Mouse (Mus musculus) c-Kit-positive CD71-positive TER-119-negative erythroid progenitor cells, embryonic 14.5 days (primary cell): ENCODE results near the gene Nhlrc3.

ENCODE experiments used
- DNase-seq: peaks from one replicate; pipeline ENCODE4 v3.0.0-alpha.2; 2013; ENCODE audit warnings: low read depth

The Nhlrc3 gene

DNA sequence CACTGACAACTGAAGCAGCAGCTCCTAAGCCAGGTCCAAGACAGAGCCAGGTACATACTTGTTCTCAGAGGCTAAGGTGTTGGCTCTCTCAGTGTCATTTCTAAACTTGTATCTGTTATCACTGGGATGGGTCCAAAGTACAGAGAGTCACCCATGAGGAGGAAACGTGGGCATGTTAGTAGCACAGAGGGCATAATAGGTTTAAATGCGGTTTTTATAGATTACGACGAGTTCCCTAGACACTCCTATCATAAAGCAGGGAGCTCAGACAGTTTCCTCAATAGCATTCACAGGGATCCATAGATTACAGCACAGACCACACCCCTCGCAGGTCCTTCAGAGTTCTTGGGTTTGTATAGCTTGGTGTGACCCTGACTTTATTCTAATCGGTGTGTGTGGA is 9.1 kb downstream of the Nhlrc3 start:
- no peak for DNase-seq

DNA sequence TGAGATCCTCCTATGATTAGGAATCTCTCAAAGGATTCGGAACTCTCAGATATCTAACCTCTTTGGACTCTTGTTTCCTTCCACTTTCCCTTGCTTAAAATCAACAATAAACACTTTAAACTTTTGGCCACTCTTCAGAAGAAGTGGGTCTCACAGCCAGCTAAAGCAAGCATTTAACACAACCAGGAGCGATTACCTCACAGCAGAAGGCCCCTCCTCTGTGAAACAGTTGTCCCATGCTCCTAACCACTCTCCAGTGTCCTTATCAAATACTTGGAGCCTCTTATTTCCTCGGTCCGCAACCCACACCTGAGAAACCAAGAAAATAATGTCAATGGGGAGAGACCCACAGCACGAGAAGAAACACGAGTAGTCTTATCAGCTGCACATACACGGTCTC is 9.8 kb downstream of the Nhlrc3 start:
- DNase-seq: no peak

DNA sequence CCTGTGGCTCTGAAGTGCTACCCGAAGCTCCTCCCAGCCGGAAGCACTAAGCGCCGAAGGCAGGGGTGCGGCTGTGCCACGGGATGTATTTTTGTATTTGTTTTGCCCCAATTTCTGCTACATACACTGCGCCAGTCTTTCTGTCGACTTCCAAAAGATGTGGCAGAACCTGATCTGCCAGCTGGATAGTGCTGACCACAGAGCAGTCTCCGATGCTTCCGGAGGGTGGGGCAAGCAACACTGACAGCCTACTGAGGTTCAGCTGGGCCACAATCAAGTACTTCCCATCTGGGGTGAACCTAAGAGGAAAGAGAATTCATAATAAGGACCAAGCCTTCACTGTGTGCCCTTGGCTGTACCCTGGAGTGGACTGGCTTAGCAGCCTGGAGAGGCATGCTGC is 10.8 kb downstream of the Nhlrc3 start:
- DNase-seq: no peak

DNA sequence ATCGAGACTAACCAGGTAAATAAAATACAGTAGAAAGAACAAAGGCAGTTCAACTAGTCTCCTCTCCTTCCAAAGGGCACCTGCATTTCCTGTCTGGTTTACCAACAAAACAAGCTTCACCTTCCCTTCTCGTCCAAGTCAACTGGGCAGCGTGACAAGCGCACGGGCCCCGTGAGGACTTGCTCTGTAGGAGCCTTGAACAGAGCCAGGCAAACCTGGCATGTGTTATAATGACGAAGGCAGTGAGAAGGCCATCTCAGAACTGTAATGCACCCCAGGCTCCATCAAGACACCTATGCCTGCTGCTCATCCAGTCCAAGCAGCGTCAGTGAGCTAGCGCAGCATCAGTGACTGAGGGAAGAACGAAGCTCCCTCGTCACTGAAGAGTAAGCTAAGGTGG is 12.5 kb downstream of the Nhlrc3 start:
- no peak for DNase-seq

DNA sequence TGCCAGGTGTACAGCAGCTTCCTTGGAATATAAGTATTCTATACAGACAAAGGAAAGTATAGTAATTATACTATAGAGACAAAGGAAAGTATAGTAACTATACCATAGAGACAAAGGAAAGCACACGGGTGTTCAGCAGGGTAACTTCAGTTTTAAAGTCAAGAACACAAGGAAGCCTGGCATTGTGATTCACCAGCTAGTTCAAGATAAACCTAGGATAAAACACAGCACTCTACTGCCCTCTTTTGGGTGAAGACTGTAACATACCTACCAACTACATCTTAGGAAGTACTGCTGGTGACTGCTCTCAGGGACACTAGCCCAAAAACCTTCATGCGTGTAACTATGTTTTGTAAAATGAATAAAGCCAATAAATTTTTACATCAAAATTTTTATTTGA is 14.9 kb downstream of the Nhlrc3 start:
- DNase-seq: peak; percentile 58

DNA sequence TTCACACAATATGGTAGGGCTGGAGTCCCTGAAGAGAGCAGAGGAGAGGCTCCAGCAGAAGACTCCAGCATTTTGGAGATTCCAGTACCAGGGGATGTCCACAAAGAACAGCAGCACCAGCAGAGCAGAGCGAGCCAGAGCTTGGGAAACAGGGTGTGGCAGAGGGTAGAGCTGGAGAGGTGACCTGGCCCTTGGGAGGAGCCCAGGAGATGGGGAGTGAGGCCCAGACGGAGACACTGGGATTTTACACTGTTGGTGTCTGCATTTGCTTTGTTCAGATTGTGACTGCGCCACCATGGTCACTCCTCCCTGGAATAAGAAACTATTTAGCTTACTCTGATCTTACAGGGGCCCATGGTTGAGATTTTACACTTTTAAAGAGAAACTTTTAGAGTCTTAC is 16.3 kb downstream of the Nhlrc3 start:
- DNase-seq: no peak

DNA sequence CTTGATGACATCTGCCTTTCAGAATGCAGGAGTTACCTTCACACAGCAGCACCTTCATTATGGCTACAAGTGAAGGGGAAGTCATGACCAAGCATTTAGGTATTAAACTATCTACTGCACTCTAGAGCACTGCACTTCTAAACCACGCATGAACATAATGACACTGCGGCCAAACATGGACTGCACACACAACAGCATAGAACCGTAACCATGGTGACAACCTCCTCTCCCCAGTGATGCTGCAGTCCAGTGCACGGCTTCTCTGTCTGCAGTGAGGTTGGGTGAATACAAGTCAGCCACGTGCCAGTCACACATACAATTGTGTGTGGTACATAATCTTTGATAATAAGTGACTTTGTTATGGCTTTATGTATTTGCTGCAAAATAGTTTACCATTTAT is 17.6 kb downstream of the Nhlrc3 start:
- DNase-seq: no peak

DNA sequence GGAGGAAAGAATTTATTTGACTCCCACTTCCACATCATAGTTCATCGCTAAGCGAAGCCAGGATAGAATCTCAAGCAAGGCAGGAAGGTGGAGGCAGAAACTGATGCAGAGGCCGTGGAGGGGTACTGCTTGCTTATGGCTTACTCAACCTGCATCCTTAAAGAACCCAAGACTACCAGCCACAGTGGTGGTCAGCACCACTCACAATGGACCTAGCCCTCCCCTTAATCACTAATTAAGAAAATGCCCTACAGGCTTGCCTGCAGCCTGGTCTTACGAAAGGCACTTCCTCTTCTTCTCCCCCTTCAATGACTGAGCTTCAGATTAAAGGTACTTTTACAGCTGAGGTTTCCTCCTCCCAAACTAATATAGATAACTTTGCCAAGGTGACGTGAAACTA is 26.6 kb downstream of the Nhlrc3 start:
- DNase-seq: no peak

DNA sequence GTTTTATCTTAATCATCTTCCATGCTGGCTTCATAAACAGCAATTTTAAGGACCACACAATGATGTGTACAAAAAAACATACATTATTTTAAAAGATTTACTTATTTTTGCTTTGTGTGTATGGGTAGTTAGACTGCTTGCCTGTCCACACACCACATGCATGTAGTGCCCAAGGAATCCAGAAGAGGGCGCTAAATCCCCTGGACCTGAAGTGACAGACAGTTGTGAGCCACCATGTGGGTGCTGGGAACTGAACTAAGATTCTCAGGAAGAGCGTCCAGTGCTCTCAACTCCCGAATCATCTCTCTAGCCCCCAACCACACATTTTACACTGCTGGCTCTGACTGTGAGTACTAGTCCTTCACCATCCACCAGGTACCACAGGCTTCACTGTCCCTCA is 28.5 kb downstream of the Nhlrc3 start:
- no peak for DNase-seq

DNA sequence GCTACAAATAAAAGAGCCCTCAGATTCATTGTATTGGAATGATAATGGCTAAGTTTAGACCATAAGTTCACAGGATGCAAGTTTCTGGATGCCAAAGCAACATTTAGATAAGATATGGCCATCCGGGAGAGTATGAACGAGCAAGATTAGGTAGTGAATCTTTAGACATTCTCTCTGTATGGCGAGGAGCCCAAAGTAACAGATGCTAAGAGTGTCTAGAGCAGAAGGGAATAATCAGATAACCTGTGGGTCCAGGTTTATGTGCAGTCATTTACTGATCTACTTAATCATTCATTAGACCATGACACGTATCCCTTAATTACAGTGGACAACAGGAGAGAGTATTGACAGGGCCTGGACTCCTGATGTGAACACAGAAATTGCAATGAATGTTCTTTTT is 39.6 kb downstream of the Nhlrc3 start:
- no peak for DNase-seq

DNA sequence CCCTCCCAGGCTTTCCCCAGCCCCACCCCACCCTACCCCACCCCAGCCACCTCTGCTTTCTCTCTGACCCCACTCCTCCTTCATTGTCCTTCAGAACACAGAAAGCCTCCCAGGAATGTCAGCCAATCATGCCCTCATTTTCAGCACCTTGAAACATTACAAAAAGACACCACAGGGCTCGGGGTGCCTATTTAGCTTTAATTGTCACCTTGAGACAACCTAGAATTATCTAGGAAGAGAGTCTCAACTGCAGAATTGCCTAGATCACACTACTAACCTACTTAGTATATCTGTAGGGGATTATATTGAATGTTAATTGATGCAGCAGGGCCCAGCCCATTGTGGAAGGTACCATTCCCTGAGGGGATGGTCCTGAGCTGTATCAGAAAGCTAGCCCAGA is 40.4 kb downstream of the Nhlrc3 start:
- no peak for DNase-seq

DNA sequence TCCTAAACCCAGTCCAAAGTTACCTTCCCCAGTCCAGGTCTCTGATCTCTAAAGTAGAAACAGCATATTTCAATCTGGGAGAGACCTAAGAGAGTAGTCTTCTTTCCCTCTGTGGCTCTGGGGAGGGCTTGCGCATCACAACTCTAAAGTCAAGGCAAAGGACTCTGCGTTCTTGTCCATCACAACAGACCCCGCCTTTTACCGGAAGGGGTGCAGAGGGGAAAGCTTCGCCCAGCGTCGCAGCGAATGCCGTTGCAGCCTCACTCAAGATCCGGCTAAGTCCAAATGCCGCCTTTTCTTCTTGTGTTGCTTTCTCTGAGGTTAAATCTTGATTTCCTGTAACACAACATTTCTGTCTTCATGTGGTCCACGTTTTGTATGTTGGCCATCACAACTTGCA is 41.5 kb downstream of the Nhlrc3 start:
- DNase-seq: no peak

DNA sequence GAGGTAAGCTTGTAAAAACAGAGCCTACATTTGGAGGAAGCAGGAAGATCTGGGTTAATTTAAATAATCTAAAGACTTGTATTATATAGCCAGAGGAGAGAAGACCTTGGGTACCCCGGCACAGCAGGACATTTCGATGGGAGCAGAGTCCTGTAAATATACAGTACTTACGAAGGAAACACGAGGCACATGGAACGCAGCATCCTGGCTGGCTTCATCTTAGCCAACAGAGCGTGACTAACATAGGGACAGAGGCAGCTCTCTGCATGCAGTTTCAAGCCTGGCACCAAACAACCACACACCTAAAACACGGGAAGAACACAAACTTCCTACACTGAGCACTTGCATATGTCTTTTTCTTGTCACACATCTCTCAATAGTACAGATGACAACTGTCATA is 45.4 kb downstream of the Nhlrc3 start:
- no peak for DNase-seq

DNA sequence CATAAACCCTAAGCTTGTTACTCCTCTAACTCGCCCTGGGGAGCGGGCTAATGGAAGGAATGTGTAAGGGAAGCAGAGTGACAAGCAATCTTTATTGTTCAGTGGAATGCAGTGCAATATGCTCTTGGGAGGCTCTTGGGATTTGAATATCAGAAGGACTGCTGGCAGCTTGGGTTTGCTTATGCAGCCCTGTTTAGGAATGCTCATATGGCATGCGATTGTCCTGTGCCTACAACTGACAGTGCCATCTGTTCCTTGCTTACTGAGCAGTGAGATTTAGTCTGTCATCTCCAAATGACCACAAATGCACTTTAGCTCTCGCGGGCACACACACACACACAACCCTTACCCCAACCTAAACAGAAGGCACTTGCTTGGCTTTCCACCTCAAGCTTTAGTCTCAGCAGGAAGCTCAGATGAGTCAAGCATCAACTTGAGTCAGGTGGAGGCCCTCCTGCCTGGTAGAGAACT is 47.1 kb downstream of the Nhlrc3 start:
- DNase-seq: no peak

DNA sequence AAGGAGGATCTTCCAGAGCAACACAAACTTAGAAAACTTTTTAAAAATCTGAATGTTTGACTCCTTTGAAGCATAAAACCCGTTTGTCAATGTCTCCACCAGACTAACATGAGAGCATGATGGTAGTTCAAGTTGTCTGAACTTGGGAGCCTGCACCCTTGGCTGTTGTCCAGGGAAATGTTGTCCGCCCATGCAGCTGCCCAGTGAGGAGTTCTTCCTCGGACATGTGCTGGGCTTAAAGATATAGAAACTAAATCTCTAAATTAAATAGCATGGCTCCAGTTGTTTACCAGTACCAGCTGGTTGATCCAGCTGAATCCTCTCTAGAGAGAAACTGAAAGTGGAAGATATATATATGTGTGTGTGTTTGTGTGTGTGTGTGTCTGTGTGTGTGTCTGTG is 49.2 kb downstream of the Nhlrc3 start:
- no peak for DNase-seq

DNA sequence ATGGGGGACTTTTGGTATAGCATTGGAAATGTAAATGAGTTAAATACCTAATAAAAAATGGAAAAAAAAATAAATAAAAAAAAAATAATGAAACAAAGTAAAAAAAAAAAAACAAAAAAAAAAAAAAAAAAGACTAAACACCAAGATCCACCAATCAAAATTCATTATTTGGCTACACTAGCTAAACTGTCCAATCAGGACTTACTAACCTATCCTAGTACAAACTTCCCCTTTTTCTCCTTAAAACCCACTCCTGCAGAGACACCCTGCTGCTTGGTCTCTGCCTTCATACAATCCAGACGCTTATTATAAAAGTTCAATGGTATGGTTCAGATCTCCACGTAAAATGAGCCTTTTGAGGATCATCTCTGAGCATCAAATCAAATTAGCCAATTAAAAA is 49.7 kb downstream of the Nhlrc3 start:
- DNase-seq: no peak

DNA sequence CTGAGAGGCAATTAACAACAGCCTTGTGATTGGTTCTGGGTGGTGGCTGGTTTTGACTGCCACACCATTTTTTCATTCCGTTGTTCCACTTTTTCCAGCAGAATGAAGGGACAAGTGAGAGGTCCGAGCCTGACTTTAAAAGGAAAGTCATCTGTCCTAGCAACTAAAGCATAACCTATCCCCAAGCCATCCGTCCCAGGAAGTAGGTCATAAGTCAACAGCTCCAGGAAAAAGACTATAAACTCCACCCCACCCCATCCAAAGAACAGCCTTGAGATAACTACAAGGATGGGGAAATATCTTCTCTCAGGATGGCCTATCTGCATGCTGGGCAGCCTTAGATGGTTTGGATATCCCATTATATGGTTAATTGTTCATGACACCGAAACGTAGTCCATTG is 50.9 kb downstream of the Nhlrc3 start:
- no peak for DNase-seq

DNA sequence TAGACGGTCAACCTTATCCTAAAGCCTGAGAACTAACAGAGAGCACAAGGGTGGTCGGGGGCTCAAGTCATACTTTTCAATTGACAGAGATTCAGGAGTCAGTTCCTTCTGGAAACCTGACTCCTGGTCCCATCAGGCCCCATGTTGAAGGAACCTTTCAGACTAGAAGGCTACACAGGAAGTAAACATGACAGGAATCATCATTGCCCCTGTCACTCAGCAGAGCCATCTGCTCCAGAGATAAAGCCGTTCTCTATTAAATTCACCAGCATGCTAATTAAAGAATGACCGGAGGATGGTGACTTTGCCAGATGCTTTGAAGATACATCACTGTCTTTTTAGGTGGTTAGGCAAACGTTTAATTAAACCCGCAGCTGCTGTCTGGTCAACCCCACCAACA is 53.1 kb downstream of the Nhlrc3 start:
- no peak for DNase-seq

DNA sequence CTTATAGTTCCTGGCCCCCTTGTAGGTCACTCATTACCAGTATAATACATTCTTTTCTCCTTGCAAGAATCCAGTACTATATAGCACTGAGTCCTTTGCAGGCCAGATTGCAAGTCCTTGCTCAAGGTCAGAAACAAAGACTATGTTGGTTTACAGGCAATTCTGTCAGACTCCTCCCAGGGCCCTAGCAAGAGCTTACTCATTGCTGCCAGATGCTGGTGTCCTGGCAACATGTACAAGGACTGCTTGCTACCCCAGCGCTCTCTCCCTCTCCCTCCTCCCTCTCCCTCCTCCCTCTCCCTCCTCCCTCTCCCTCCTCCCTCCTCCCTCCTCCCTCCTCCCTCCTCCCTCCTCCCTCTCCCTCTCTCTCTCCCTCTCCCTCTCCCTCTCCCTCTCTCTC is 56.0 kb downstream of the Nhlrc3 start:
- DNase-seq: no peak
